Mouse (Mus musculus) erythroblast, embryonic 14.5 days (primary cell): Measurements from ENCODE around the gene Epha3. TPM values are rescaled to one million over a fixed set of nuclear protein-coding genes. Genes with fewer than 3 reads are reported as not detected.

Source experiments
- H3K27me3 ChIP-seq: 2 replicates; pipeline ENCODE4 v1.6.1; 2012; ENCODE audit warnings: inconsistent platforms; ENCODE audit not compliant: control insufficient read depth
- H3K36me3 ChIP-seq: 2 replicates; pipeline ENCODE4 v1.6.1; 2012; ENCODE audit warnings: mild to moderate bottlenecking, inconsistent platforms; ENCODE audit not compliant: control insufficient read depth
- H3K4me1 ChIP-seq: 2 replicates; pipeline ENCODE4 v1.6.1; 2012; ENCODE audit warnings: inconsistent platforms; ENCODE audit not compliant: control insufficient read depth
- H3K4me3 ChIP-seq: replicated peaks from 2 replicates; pipeline ENCODE3; 2012; ENCODE audit warnings: moderate library complexity, mild to moderate bottlenecking, inconsistent platforms
- H3K9me3 ChIP-seq: 2 replicates; pipeline ENCODE4 v1.6.1; 2012; ENCODE audit warnings: low read length, inconsistent platforms, mixed read lengths; ENCODE audit not compliant: control insufficient read depth
- GATA1 ChIP-seq: IDR thresholded peaks from 2 replicates; pipeline ENCODE4 v1.6.1; 2012; ENCODE audit warnings: low read length, inconsistent platforms, mixed read lengths
- TAL1 ChIP-seq: IDR thresholded peaks from 3 replicates; pipeline ENCODE4 v1.6.1; 2012; ENCODE audit warnings: low read length, inconsistent platforms, mixed read lengths
- polyA plus RNA-seq: library from polyadenylated mRNA; stranded (reverse); fragments of >175 nt; gene quantifications from 2 replicates; pipeline ENCODE4 v1.2.3, GENCODE M21; 2012

The Epha3 gene
- polyA plus RNA-seq, 1 experiment, result not detected

DNA sequence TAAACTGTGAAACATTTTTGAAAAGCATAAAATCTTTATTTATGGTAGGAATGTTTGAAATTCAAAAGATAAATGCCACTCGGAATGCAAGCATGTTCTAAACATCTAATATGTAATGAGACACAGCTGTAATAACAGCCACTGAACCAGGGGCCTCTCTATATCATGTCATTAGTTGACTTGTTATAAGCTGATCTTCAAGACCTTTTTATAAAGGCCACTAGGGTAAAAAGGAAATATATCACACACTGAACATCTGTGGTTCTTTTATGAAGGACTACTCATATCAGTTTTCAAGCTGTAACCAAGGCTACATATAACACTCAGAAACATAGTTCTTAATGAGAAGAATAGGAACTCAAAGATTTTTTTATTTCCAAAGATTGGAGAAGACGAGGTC lies 221.3 kb downstream of the Epha3 start:
- Histone ChIP-seq H3K4me3 (no peak overlapping the region), H3K9me3 (no peaks in the 10 kb centered on the region), H3K27me3 (no peaks in the 10 kb centered on the region), H3K36me3 (no peaks in the 10 kb centered on the region), H3K4me1 (no peaks in the 10 kb centered on the region)
- TF ChIP-seq TAL1, result no peak
- no peak for TF ChIP-seq GATA1

DNA sequence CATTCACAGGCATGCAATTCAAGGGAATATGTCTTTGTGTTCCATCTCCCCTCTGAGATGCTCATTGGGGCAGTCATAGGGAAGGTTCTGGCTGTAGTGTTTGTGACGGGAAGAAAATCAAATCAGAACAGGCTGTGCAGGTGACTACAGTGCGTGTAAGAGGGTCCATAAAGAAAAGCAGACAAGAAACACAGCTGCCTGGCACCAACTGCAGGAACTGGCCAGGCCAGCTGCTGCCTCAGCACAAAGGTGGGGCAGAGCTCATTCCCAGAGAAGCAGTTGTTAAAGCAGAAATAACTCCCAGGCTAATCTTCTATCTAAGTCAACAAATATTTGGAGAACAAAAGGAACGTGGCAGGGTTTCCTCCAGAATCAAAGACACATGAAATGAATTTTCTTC lies 222.4 kb downstream of the Epha3 start:
- Histone ChIP-seq H3K36me3 (no peaks in the 10 kb centered on the region), H3K27me3 (no peaks in the 10 kb centered on the region), H3K9me3 (no peaks in the 10 kb centered on the region), H3K4me1 (no peaks in the 10 kb centered on the region), H3K4me3 (no peak overlapping the region)
- TF ChIP-seq TAL1 (no peak), GATA1 (no peak)

DNA sequence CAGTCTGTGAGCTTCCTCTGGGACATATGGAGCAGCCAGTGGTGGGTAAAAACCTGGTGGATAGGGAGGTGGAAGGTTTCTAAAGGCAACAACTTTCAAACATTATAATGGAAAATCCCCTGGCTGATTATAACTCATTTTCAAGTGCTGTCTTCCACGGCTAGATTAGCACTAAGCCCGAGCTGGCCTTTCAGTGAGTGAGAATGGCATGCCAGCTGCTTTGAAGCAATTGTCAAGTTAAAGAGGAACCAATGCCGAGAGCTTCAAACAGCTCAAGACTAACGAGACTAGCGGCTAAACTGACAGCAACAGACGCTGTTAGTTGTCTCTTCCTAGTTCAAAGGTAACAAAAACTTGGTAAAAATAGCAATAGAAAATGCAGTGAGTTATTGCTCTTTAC lies 225.3 kb downstream of the Epha3 start:
- Histone ChIP-seq H3K4me3 (no peak overlapping the region), H3K27me3 (no peaks in the 10 kb centered on the region), H3K36me3 (no peaks in the 10 kb centered on the region), H3K9me3 (no peaks in the 10 kb centered on the region), H3K4me1 (no peaks in the 10 kb centered on the region)
- TF ChIP-seq TAL1 (no peak), GATA1 (no peak)

DNA sequence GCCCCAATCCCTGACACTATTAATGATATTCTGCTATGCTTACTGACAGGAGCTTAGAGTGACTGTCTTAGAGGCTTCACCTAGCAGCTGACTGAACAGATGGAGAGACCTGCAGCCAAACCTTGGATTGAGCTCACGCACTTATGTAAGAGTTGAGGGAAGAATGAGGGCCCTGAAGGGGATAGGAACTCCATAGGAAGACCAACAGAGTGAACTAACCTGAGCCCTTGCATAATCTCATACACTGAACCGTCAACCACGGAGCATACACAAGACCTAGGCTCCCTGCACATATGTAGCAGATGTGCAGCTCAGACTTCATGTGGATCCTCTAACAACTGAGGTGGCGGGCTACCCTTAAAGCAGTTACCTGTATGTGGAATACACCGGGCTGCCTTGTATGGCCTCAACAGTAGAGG lies 230.2 kb downstream of the Epha3 start:
- TF ChIP-seq GATA1 (no peak), TAL1 (no peak)
- no peaks in the 10 kb centered on the region for H3K9me3 ChIP-seq
- H3K36me3 ChIP-seq, result no peaks in the 10 kb centered on the region

DNA sequence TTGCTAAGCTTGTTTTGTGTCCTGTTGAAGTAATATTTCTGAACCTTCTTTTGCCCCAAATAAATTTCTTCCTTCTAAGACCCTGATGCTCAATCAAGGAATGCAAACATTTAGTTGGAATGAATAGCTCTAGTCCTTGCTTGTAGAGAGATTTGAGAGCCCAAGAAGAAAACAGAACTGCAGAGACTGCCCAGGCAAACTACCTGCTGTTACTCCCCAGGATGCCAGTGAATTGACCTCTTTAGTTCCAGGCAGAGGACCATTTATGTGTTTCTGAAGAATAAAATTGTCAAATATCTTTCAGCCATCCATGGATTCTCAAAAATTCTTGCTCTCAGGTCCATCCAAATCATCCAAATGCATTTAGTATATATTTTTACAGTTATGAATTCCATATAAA lies 238.7 kb downstream of the Epha3 start:
- Histone ChIP-seq H3K4me1 (no peaks in the 10 kb centered on the region), H3K36me3 (no peaks in the 10 kb centered on the region), H3K4me3 (no peak overlapping the region), H3K9me3 (no peaks in the 10 kb centered on the region), H3K27me3 (no peaks in the 10 kb centered on the region)
- TF ChIP-seq GATA1, result no peak

More for the DNA sequence above, 230.2 kb downstream of the Epha3 start:
- Histone ChIP-seq H3K4me1 (no peaks in the 10 kb centered on the region), H3K4me3 (no peak overlapping the region), H3K27me3 (no peaks in the 10 kb centered on the region)

DNA sequence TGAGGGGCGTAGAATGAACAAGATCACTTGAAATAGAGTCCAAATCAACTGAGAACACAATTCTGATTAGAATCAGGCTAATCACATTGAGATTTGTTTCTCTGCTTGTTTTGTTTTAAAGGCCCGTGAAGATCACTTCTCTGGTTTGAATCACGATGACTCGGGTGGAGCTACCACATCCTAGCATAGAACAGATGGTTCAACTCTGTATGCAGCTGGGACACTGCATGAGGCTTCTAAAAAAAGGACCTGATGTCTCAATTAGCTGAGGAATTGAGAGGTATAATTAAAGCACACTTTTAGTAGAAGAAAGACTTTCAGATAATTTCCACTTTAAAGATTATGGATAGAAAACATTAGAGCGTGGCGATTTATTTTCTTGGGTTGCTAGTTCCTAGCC lies 242.1 kb downstream of the Epha3 start:
- TF ChIP-seq GATA1 (no peak), TAL1 (no peak)
- Histone ChIP-seq H3K36me3 (no peaks in the 10 kb centered on the region), H3K4me3 (no peak overlapping the region), H3K27me3 (no peaks in the 10 kb centered on the region), H3K9me3 (no peaks in the 10 kb centered on the region), H3K4me1 (no peaks in the 10 kb centered on the region)

DNA sequence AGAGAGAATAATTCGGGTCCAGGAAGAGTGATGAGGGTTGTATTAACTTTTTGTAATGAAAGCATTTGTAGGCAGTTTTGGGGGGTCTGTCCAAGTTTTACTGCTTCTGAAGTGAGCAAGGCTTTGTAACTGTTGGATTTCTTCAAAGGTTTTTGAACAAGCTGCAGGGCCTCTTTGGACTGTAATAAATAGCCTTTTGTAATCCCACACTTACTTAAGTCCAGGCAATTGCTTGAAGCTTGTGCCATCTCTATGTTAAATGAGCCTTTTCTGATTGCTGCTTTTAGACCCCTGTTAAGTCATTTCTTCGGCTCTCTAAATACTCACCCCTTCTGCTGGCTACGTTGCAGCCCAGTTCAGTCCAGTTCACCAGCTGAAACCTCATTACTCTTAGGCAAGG lies 248.6 kb downstream of the Epha3 start:
- H3K9me3 ChIP-seq, result no peaks in the 10 kb centered on the region
- TF ChIP-seq GATA1 (no peak), TAL1 (no peak)
- H3K36me3 ChIP-seq, result no peaks in the 10 kb centered on the region

DNA sequence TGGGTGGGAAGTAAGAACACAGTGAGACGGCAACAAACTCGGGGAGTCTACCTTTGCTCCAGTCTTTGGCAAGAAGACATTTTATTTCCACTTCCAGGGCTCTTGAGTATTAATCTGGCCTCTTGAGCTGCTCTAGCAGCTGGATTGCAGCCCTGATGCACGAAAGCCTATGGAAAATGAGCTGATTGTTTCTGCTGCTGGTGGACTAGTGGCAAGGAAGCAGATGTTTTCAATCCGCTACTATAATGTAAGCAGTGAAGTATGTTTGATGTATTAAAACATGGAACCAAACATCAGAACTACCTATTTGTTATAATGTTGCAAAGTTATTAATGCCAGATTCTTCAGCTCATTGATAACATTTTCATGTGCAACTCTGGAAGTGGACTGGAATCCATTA lies 251.0 kb downstream of the Epha3 start:
- no peaks in the 10 kb centered on the region for H3K27me3 ChIP-seq
- no peak for TF ChIP-seq GATA1
- TF ChIP-seq TAL1, result no peak
- H3K9me3 ChIP-seq, result no peaks in the 10 kb centered on the region
- H3K4me3 ChIP-seq, result no peak overlapping the region
- no peaks in the 10 kb centered on the region for H3K36me3 ChIP-seq
- H3K4me1 ChIP-seq, result no peaks in the 10 kb centered on the region

More for the DNA sequence above, 248.6 kb downstream of the Epha3 start:
- Histone ChIP-seq H3K4me3 (no peak overlapping the region), H3K27me3 (no peaks in the 10 kb centered on the region), H3K4me1 (no peaks in the 10 kb centered on the region)

DNA sequence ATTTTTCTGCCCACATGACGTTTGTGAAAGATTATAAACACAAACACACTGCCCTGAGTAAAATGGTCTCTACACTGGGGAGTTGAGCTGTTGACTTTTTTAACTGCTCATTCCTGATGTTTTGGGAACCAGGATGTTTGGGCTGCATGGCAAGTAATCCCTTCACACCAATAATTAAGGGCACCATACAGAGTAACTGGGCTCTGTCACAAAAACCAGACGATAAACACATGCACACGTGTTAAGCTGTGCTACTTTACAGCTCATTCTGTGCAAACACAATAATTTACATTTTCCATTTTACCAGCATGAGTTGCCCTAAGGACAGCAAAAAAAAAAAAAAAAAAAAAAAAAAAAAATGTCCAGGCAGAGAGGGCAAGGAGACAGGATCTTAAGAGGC lies 263.7 kb downstream of the Epha3 start:
- Histone ChIP-seq H3K4me3 (no peak overlapping the region), H3K4me1 (no peaks in the 10 kb centered on the region), H3K36me3 (no peaks in the 10 kb centered on the region), H3K9me3 (no peaks in the 10 kb centered on the region; the same call in 1 of the 2 replicates), H3K27me3 (no peaks in the 10 kb centered on the region)
- no peak for TF ChIP-seq TAL1
- TF ChIP-seq GATA1, result no peak

DNA sequence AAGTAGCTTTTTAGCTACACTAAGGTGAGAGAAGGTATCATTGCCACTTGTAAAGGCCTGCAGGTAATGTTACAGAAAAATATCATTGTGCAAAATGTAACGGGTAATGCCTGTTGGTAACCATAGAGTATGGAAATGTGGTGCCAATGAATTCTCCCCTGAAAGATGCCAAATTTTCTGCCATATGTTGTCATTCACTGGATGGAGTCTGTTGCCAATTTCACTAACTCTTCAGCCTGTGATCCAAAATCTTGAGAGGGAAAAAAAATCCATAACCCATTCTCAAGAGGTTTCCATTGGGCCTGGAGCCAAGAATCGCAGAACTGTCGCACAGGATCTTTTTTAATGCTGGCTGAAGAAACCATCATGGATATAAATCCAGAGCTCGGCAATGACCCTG lies 269.3 kb downstream of the Epha3 start:
- Histone ChIP-seq H3K36me3 (no peaks in the 10 kb centered on the region), H3K27me3 (no peaks in the 10 kb centered on the region), H3K9me3 (no peaks in the 10 kb centered on the region; the same call in 1 of the 2 replicates), H3K4me1 (no peaks in the 10 kb centered on the region), H3K4me3 (no peak overlapping the region)
- TF ChIP-seq TAL1, result no peak
- no peak for TF ChIP-seq GATA1
